Mouse (Mus musculus): ENCODE data around the gene Zfhx2. TPM values are rescaled to one million over a fixed set of nuclear protein-coding genes. Genes with fewer than 3 reads are reported as not detected.

The Zfhx2 gene
- polyA plus RNA-seq, 1 experiment from 2014 or later = 7.6 TPM

DNA sequence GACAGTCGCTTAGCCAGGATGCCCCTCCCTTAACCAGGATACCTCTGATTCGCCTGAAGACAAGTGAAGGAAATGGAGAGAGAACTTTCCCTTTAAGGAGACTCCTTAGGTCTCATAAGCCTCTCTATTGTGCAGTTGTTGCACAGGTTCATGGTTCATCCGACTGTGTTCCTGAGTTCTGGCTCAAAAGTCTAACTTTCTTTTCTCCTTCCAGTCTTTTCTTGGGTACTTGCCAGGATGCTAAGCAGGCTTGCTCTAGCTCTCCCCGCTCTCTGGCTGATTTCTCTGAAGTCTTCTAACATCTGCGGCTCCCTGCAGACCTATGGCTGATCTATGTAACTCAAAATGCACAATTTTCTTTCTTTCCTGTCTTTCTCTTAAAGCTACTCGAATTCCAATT is 8.6 kb downstream of the Zfhx2 start:
- H3K27ac ChIP-seq (replicated peaks) = no peak overlapping the region
- no peaks in the 10 kb centered on the region for H3K9me3 ChIP-seq (replicated peaks)
- 78% methylated on average over 6 of the region's 6 CpGs for WGBS
- no peaks in the 10 kb centered on the region for H3K36me3 ChIP-seq
- peaks cover 9% of the 10 kb centered on the region for H3K27me3 ChIP-seq (ENCODE audit: low read depth, poor library complexity, severe bottlenecking)
- no peak for DNase-seq (ENCODE audit: low spot score)
- peaks cover 44% of the 10 kb centered on the region for H3K4me1 ChIP-seq
- no peak overlapping the region for H3K4me3 ChIP-seq

GRCm38 (mm10) chr14:55081105-55081504 is 11.0 kb downstream of the Zfhx2 start:
- no peak overlapping the region for H3K4me3 ChIP-seq
- no peak for DNase-seq (ENCODE audit: low spot score)
- H3K4me1 ChIP-seq = peaks cover 52% of the 10 kb centered on the region
- no peaks in the 10 kb centered on the region for H3K9me3 ChIP-seq (replicated peaks)
- H3K36me3 ChIP-seq = no peaks in the 10 kb centered on the region
- 49% methylated on average over 5 of the region's 5 CpGs for WGBS
- peaks cover 33% of the 10 kb centered on the region for H3K27me3 ChIP-seq (ENCODE audit: low read depth, poor library complexity, severe bottlenecking)
- H3K27ac ChIP-seq (replicated peaks) = no peak overlapping the region

GRCm38 (mm10) chr14:55079214-55079970 is 12.7 kb downstream of the Zfhx2 start:
- H3K27me3 ChIP-seq (ENCODE audit: low read depth, poor library complexity, severe bottlenecking) = peaks cover 37% of the 10 kb centered on the region
- peak overlapping the region; percentile 76 for H3K27ac ChIP-seq (replicated peaks)
- WGBS = 21% methylated on average over 8 of the region's 8 CpGs
- H3K4me3 ChIP-seq = peak overlapping the region; percentile 41; the same call in 1 of the 2 replicates
- H3K4me1 ChIP-seq = peaks cover 41% of the 10 kb centered on the region
- H3K36me3 ChIP-seq = peaks cover 7% of the 10 kb centered on the region
- DNase-seq (ENCODE audit: low spot score) = peak; percentile 82
- H3K9me3 ChIP-seq (replicated peaks) = no peaks in the 10 kb centered on the region

- DNase-seq (ENCODE audit: low spot score) = peak; percentile 45
- Histone ChIP-seq H3K4me1 (peaks cover 41% of the 10 kb centered on the region), H3K4me3 (peak overlapping the region; percentile 41), H3K9me3 (replicated peaks) (no peaks in the 10 kb centered on the region), H3K27ac (replicated peaks) (peak overlapping the region; percentile 76), H3K27me3 (ENCODE audit: low read depth, poor library complexity, severe bottlenecking) (peaks cover 40% of the 10 kb centered on the region), H3K36me3 (peaks cover 16% of the 10 kb centered on the region)
- 3% methylated on average over 23 of the region's 23 CpGs for WGBS
These were observed 13.6 kb downstream of the Zfhx2 start for GRCm38 (mm10) chr14:55078366-55078989.

DNA sequence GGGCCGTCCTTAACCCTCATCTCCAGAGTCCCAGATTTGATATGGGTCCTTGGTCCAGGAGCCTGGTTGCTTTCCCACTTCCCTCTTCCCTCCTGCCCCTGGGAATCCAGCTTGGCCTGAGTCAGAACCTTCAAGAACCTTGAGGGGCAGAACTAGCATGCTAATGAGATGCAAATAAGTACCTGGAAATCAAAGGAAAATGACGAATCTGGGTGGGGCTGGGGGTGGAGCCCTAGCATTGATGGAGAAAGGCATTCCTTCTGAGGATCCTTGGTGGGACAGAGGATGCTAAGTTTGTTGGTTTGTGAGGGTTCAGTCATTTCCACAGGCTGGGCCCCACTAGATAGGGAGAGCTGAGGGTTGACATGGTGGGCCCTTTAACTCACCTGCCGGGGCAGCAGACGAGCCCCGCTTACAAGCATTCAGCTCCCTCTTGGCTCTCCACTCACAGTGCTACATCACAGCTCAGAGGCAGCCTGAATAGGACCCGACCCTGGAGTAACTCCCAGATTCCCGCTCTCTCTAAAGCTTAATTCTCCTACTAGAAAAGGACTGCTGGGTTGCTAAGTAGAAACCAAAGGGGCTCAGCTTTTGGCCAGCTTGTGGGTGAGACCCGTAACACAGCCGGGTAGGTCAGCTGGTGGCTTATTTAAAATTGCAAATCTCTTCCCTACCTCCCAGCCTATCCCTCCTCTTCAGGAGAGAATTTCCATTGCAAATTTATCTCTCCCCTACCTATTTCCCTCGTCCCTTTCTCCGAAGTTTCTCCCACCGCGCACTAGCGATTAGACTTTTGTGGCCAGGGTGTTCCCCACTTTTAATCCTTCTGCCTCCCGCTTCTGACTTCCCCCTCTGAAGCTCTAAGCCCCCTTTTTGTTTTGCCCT is 14.4 kb downstream of the Zfhx2 start:
- 6% methylated on average over 15 of the region's 15 CpGs for WGBS
- Histone ChIP-seq H3K4me1 (peaks cover 45% of the 10 kb centered on the region), H3K36me3 (peaks cover 24% of the 10 kb centered on the region), H3K27ac (replicated peaks) (peak overlapping the region; percentile 76), H3K27me3 (ENCODE audit: low read depth, poor library complexity, severe bottlenecking) (peaks cover 47% of the 10 kb centered on the region), H3K9me3 (replicated peaks) (no peaks in the 10 kb centered on the region), H3K4me3 (peak overlapping the region; percentile 41)
- peak; percentile 36 for DNase-seq (ENCODE audit: low spot score)

DNA sequence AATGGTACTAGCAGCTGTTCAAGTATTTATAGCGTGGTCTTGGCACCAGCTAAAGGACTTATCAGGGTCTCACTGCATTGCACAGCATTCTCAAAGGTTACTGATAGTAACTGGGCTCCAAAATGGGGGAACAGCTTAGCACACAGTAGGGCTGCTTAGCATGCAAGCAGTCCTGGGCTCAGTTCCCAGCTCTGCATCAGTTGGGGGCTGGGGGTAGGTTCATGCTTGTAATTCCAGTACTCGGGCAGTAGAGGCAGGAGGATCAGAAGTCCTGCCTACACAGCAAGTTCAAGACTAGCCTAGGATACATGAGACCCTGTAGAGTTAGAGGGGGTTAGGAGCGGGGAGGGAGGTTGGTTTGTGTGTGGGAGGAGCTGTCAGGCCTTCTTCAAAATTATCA is 15.2 kb downstream of the Zfhx2 start:
- Histone ChIP-seq H3K36me3 (peaks cover 32% of the 10 kb centered on the region), H3K27me3 (ENCODE audit: low read depth, poor library complexity, severe bottlenecking) (peaks cover 54% of the 10 kb centered on the region), H3K9me3 (replicated peaks) (no peaks in the 10 kb centered on the region), H3K4me1 (peaks cover 53% of the 10 kb centered on the region), H3K27ac (replicated peaks) (peak overlapping the region; percentile 76; the same call in 1 of the 2 replicates), H3K4me3 (no peak overlapping the region)
- WGBS = 58% methylated on average over 3 of the region's 3 CpGs
- no peak for DNase-seq (ENCODE audit: low spot score)

DNA sequence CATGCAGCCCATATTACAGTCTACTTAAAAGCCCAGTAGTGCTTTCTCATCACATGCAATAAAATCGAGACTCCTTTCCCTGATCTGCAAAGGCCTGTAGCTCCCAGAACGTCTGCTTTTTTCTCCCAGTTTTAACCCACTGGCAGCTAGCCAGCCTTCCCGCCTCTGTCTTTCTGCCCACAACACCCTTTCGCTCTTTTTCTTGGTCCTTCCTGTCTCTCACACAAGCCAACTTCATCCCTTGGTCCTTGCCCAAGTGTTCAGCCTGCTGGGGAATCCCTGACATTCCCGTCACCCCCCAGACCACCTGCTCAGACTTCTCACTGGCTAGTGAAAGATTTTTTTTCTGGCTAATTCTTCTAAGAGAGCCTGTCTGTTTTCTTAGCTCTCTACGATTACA is 15.9 kb downstream of the Zfhx2 start:
- Histone ChIP-seq H3K4me3 (no peak overlapping the region), H3K36me3 (peaks cover 38% of the 10 kb centered on the region), H3K4me1 (peaks cover 58% of the 10 kb centered on the region), H3K27ac (replicated peaks) (no peak overlapping the region), H3K9me3 (replicated peaks) (no peaks in the 10 kb centered on the region), H3K27me3 (ENCODE audit: low read depth, poor library complexity, severe bottlenecking) (peaks cover 61% of the 10 kb centered on the region)
- DNase-seq (ENCODE audit: low spot score) = no peak
- WGBS = 70% methylated on average over 6 of the region's 6 CpGs

DNA sequence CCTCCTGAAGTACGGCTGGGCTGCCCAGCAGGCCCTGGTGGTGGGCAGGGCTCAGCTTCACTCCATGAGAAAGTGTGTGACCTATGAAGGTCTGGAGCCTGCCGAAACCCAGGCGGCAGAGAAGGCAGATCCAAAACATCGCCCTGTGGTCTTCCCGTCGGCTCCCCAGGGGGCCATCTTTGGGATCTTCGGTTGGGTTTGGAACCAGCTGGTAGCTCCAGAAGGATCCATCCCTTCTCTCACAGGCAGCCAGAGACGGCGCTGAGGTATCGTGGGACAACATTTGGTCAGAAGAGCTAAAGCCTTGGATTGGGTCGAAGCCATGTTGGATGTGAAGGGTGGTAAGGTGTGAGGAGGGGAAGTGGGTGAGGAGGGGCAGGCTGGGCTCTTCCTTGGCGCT is 17.7 kb downstream of the Zfhx2 start:
- WGBS = 92% methylated on average over 12 of the region's 12 CpGs
- Histone ChIP-seq H3K4me3 (no peak overlapping the region), H3K9me3 (replicated peaks) (no peaks in the 10 kb centered on the region), H3K27me3 (ENCODE audit: low read depth, poor library complexity, severe bottlenecking) (peaks cover 66% of the 10 kb centered on the region), H3K4me1 (peaks cover 56% of the 10 kb centered on the region), H3K27ac (replicated peaks) (no peak overlapping the region), H3K36me3 (peaks cover 51% of the 10 kb centered on the region)
- no peak for DNase-seq (ENCODE audit: low spot score)

GRCm38 (mm10) chr14:55071756-55072155 is 20.4 kb downstream of the Zfhx2 start:
- DNase-seq (ENCODE audit: low spot score) = no peak
- Histone ChIP-seq H3K9me3 (replicated peaks) (no peaks in the 10 kb centered on the region), H3K4me3 (no peak overlapping the region), H3K27ac (replicated peaks) (no peak overlapping the region), H3K27me3 (ENCODE audit: low read depth, poor library complexity, severe bottlenecking) (peaks cover 39% of the 10 kb centered on the region), H3K4me1 (peaks cover 29% of the 10 kb centered on the region), H3K36me3 (peaks cover 77% of the 10 kb centered on the region)
- WGBS = 28% methylated on average over 19 of the region's 19 CpGs

- Histone ChIP-seq H3K4me1 (peaks cover 32% of the 10 kb centered on the region), H3K36me3 (peaks cover 82% of the 10 kb centered on the region), H3K4me3 (no peak overlapping the region), H3K9me3 (replicated peaks) (no peaks in the 10 kb centered on the region), H3K27ac (replicated peaks) (peak overlapping the region; percentile 19; the same call in 1 of the 2 replicates), H3K27me3 (ENCODE audit: low read depth, poor library complexity, severe bottlenecking) (peaks cover 45% of the 10 kb centered on the region)
- WGBS = 90% methylated on average over 8 of the region's 8 CpGs
- DNase-seq (ENCODE audit: low spot score) = no peak
These were observed 26.1 kb downstream of the Zfhx2 start for GRCm38 (mm10) chr14:55066042-55066441.

DNA sequence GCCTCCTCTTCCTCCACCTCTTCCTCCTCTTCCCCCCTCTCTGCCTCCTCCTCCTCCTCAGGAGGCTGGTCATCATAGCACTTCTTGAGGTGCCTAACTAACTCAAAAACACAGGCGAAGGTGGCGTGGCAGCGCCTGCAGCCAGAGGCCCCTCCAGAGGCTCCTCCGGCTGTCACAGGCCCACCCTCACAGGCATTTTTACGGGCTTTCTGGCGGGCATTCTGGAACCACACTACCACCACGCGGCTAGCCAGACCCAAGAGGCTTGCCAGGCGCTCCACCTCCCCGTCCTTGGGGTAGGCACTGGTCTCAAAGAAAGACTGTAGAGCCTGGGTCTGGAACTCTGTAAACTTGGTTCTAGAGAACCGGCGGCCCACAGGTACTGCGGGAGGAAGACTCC is 26.7 kb downstream of the Zfhx2 start:
- Histone ChIP-seq H3K4me1 (peaks cover 33% of the 10 kb centered on the region), H3K9me3 (replicated peaks) (no peaks in the 10 kb centered on the region), H3K36me3 (peaks cover 81% of the 10 kb centered on the region), H3K27me3 (ENCODE audit: low read depth, poor library complexity, severe bottlenecking) (peaks cover 40% of the 10 kb centered on the region), H3K4me3 (no peak overlapping the region), H3K27ac (replicated peaks) (no peak overlapping the region)
- WGBS = 91% methylated on average over 13 of the region's 13 CpGs
- no peak for DNase-seq (ENCODE audit: low spot score)

GRCm38 (mm10) chr14:55064481-55065370 is 27.4 kb downstream of the Zfhx2 start:
- peaks cover 40% of the 10 kb centered on the region for H3K27me3 ChIP-seq (ENCODE audit: low read depth, poor library complexity, severe bottlenecking)
- H3K4me1 ChIP-seq = peaks cover 40% of the 10 kb centered on the region
- 75% methylated on average over 35 of the region's 35 CpGs for WGBS
- no peak for DNase-seq (ENCODE audit: low spot score)
- peaks cover 74% of the 10 kb centered on the region for H3K36me3 ChIP-seq
- H3K4me3 ChIP-seq = no peak overlapping the region
- 0 out of 2 replicates have a peak overlapping the region, but pooled peaks have one; percentile 9 for H3K27ac ChIP-seq (replicated peaks)
- no peaks in the 10 kb centered on the region for H3K9me3 ChIP-seq (replicated peaks)
